ENCODE assay signal across 11 mouse cellular contexts in genomic region chr2:131143007-131143780, GRCm38 (mm10). TPM values are rescaled to one million over a fixed set of nuclear protein-coding genes. Genes with fewer than 3 reads are reported as not detected.
DNase-seq lines count a peak whose midpoint lies in the region; ATAC-seq lines count a peak whose summit lies in the region.
"Had no signal": no experiment of that assay in that cellular context is flagged by ENCODE, and none has a peak within 500 bp of the region (broad histone marks: within the 10 kb centered on the region; RNA-seq: fewer than 3 reads in every experiment).

No protein-coding gene starts in this region.

- WGBS in hindbrain, embryonic 11.5 days = 67% methylated on average over 22 of the region's 22 CpGs
- 69% methylated on average over 22 of the region's 22 CpGs for WGBS in hindbrain, embryonic 14.5 days
- 73% methylated on average over 22 of the region's 22 CpGs for WGBS in neural tube, embryonic 12.5 days
- 67% methylated on average over 22 of the region's 22 CpGs for WGBS in intestine, embryonic 16.5 days
- 68% methylated on average over 22 of the region's 22 CpGs for WGBS in stomach, embryonic 16.5 days

- H3K9me3 ChIP-seq in hindbrain, embryonic 11.5 days (ENCODE audit: control insufficient read depth, low read length) = no peaks in the 10 kb centered on the region
- H3K9me3 ChIP-seq in hindbrain, embryonic 14.5 days (ENCODE audit: control insufficient read depth, low read length) = no peaks in the 10 kb centered on the region
- no peaks in the 10 kb centered on the region for H3K9me3 ChIP-seq in neural tube, embryonic 12.5 days
- H3K9me3 ChIP-seq in intestine, embryonic 16.5 days (ENCODE audit: control insufficient read depth, low read length) = no peaks in the 10 kb centered on the region
- no peaks in the 10 kb centered on the region for H3K9me3 ChIP-seq in stomach, embryonic 16.5 days (replicated peaks; ENCODE audit: control insufficient read depth, low read length)

- ATAC-seq in hindbrain, embryonic 11.5 days (ENCODE audit: low FRiP score) = peak; percentile 10; the same call in 1 of the 2 replicates
- ATAC-seq in hindbrain, embryonic 14.5 days (ENCODE audit: low FRiP score) = no peak
- ATAC-seq in neural tube, embryonic 12.5 days (ENCODE audit: low FRiP score, low read depth) = no peak
- peak; percentile 6; the same call in 1 of the 2 replicates for ATAC-seq in intestine, embryonic 16.5 days
- no peak for ATAC-seq in stomach, embryonic 16.5 days (ENCODE audit: insufficient read depth, low FRiP score)

- H3K36me3 ChIP-seq in hindbrain, embryonic 11.5 days (ENCODE audit: control insufficient read depth, insufficient read depth, low read length) = peaks cover 10% of the 10 kb centered on the region
- peaks cover 41% of the 10 kb centered on the region for H3K36me3 ChIP-seq in hindbrain, embryonic 14.5 days (replicated peaks; ENCODE audit: control insufficient read depth, insufficient read depth)
- H3K36me3 ChIP-seq in neural tube, embryonic 12.5 days = peaks cover 47% of the 10 kb centered on the region
- peaks cover 17% of the 10 kb centered on the region; the same call in 1 of the 2 replicates for H3K36me3 ChIP-seq in intestine, embryonic 16.5 days (ENCODE audit: control insufficient read depth, insufficient read depth, low read length)
- H3K36me3 ChIP-seq in stomach, embryonic 16.5 days (ENCODE audit: control insufficient read depth, insufficient read depth, low read length) = peaks cover 19% of the 10 kb centered on the region

- no peaks in the 10 kb centered on the region for H3K27me3 ChIP-seq in hindbrain, embryonic 11.5 days (ENCODE audit: control insufficient read depth, insufficient read depth, low read length)
- no peaks in the 10 kb centered on the region for H3K27me3 ChIP-seq in hindbrain, embryonic 14.5 days (ENCODE audit: control insufficient read depth, insufficient read depth, low read length)
- H3K27me3 ChIP-seq in neural tube, embryonic 12.5 days (replicated peaks) = no peaks in the 10 kb centered on the region
- H3K27me3 ChIP-seq in intestine, embryonic 16.5 days (replicated peaks; ENCODE audit: control insufficient read depth, insufficient read depth, low read length) = no peaks in the 10 kb centered on the region
- H3K27me3 ChIP-seq in stomach, embryonic 16.5 days (ENCODE audit: control insufficient read depth, insufficient read depth, low read length) = no peaks in the 10 kb centered on the region

- H3K27ac ChIP-seq in hindbrain, embryonic 11.5 days (ENCODE audit: low read depth, low read length) = no peak overlapping the region
- no peak overlapping the region for H3K27ac ChIP-seq in hindbrain, embryonic 14.5 days
- no peak overlapping the region for H3K27ac ChIP-seq in neural tube, embryonic 12.5 days
- H3K27ac ChIP-seq in intestine, embryonic 16.5 days (ENCODE audit: low read length) = no peak overlapping the region
- H3K27ac ChIP-seq in stomach, embryonic 16.5 days (ENCODE audit: low read length) = no peak overlapping the region

- H3K9ac ChIP-seq in hindbrain, embryonic 11.5 days (ENCODE audit: low read depth, low read length) = no peak overlapping the region
- no peak overlapping the region for H3K9ac ChIP-seq in hindbrain, embryonic 14.5 days
- no peak overlapping the region for H3K9ac ChIP-seq in neural tube, embryonic 12.5 days
- peak overlapping the region; percentile 21; the same call in 1 of the 2 replicates for H3K9ac ChIP-seq in intestine, embryonic 16.5 days (ENCODE audit: low read depth, low read length)
- H3K9ac ChIP-seq in stomach, embryonic 16.5 days (ENCODE audit: low read length) = no peak overlapping the region

- DNase-seq in hindbrain, embryonic 11.5 days (ENCODE audit: low spot score) = no peak
- no peak for DNase-seq in hindbrain, embryonic 14.5 days (ENCODE audit: low spot score)
- no peak for DNase-seq in neural tube, embryonic 10.5 days (ENCODE audit: extremely low spot score, low spot score)
- no peak for DNase-seq in right cerebral cortex, adult 2 months (ENCODE audit: low spot score in 2 of 2)
- DNase-seq in urinary bladder, postnatal 25 days (ENCODE audit: low spot score) = no peak

- no peak overlapping the region for H3K4me3 ChIP-seq in hindbrain, embryonic 11.5 days (ENCODE audit: low read depth, low read length)
- H3K4me3 ChIP-seq in hindbrain, embryonic 14.5 days (replicated peaks; ENCODE audit: low read length) = no peak overlapping the region
- no peak overlapping the region for H3K4me3 ChIP-seq in neural tube, embryonic 12.5 days
- H3K4me3 ChIP-seq in intestine, embryonic 16.5 days (ENCODE audit: low read length) = 0 out of 2 replicates have a peak overlapping the region, but pooled peaks have one; percentile 6
- no peak overlapping the region for H3K4me3 ChIP-seq in stomach, embryonic 16.5 days (replicated peaks; ENCODE audit: low read length)

- no peaks in the 10 kb centered on the region; the same call in 1 of the 2 replicates for H3K4me1 ChIP-seq in hindbrain, embryonic 11.5 days (replicated peaks; ENCODE audit: control insufficient read depth, insufficient read depth, low read length)
- no peaks in the 10 kb centered on the region for H3K4me1 ChIP-seq in hindbrain, embryonic 14.5 days (replicated peaks; ENCODE audit: control insufficient read depth, insufficient read depth, low read length)
- peaks cover 4% of the 10 kb centered on the region; the same call in 1 of the 2 replicates for H3K4me1 ChIP-seq in neural tube, embryonic 12.5 days
- H3K4me1 ChIP-seq in intestine, embryonic 16.5 days (ENCODE audit: control insufficient read depth, insufficient read depth, low read length) = peaks cover 16% of the 10 kb centered on the region
- peaks cover 5% of the 10 kb centered on the region; the same call in 1 of the 2 replicates for H3K4me1 ChIP-seq in stomach, embryonic 16.5 days (ENCODE audit: control insufficient read depth, insufficient read depth, low read length)

- H3K4me2 ChIP-seq in hindbrain, embryonic 11.5 days (replicated peaks; ENCODE audit: low read depth, low read length) = no peak overlapping the region
- H3K4me2 ChIP-seq in hindbrain, embryonic 14.5 days (replicated peaks) = no peak overlapping the region
- H3K4me2 ChIP-seq in neural tube, embryonic 12.5 days (replicated peaks) = peak overlapping the region; percentile 23
- H3K4me2 ChIP-seq in intestine, embryonic 16.5 days (ENCODE audit: low read depth, low read length) = peak overlapping the region; percentile 37
- peak overlapping the region; percentile 36; the same call in 1 of the 2 replicates for H3K4me2 ChIP-seq in stomach, embryonic 16.5 days (ENCODE audit: low read depth, low read length)

RNA-seq across cellular contexts. Expression of gene Gm11037, which starts 9.9 kb away (rescaled TPM):
- not detected in 2 replicates for polyA plus RNA-seq in hindbrain, embryonic 11.5 days (2014; fragmentation: Nextera tagmentation; extraction: Ambion mirVana)
- polyA plus RNA-seq in hindbrain, embryonic 14.5 days (2014; fragmentation: Nextera tagmentation; extraction: Ambion mirVana) = not detected in 2 replicates
- not detected in 2 replicates for polyA plus RNA-seq in neural tube, embryonic 12.5 days (2016; fragmentation: Nextera tagmentation; extraction: Ambion mirVana)
- not detected in 2 replicates for polyA plus RNA-seq in intestine, embryonic 16.5 days (2015; fragmentation: Nextera tagmentation; extraction: Ambion mirVana)
- not detected in 2 replicates for polyA plus RNA-seq in stomach, embryonic 16.5 days (2015; fragmentation: Nextera tagmentation; extraction: Ambion mirVana)
- polyA plus RNA-seq: G1E; neural tube, embryonic 14.5 days; spleen, adult 2 months had no signal

RNA-seq across cellular contexts. Expression of gene Hspa12b, which starts 16.1 kb away (rescaled TPM):
- polyA plus RNA-seq in hindbrain, embryonic 11.5 days (2014; fragmentation: Nextera tagmentation; extraction: Ambion mirVana) = 4.0 and 4.6 TPM in 2 replicates
- 2.2 and 3.3 TPM in 2 replicates for polyA plus RNA-seq in hindbrain, embryonic 14.5 days (2014; fragmentation: Nextera tagmentation; extraction: Ambion mirVana)
- 6.1 and 6.9 TPM in 2 replicates for polyA plus RNA-seq in neural tube, embryonic 12.5 days (2016; fragmentation: Nextera tagmentation; extraction: Ambion mirVana)
- polyA plus RNA-seq in intestine, embryonic 16.5 days (2015; fragmentation: Nextera tagmentation; extraction: Ambion mirVana) = 8.3 and 8.4 TPM in 2 replicates
- 25.0 TPM in 2 replicates for polyA plus RNA-seq in stomach, embryonic 16.5 days (2015; fragmentation: Nextera tagmentation; extraction: Ambion mirVana)

RNA-seq across cellular contexts. Expression of gene 1700037H04Rik, which starts 16.7 kb away (rescaled TPM):
- polyA plus RNA-seq in hindbrain, embryonic 11.5 days (2014; fragmentation: Nextera tagmentation; extraction: Ambion mirVana) = 122 and 123 TPM in 2 replicates
- polyA plus RNA-seq in hindbrain, embryonic 14.5 days (2014; fragmentation: Nextera tagmentation; extraction: Ambion mirVana) = 87.3 and 88.5 TPM in 2 replicates
- polyA plus RNA-seq in neural tube, embryonic 12.5 days (2016; fragmentation: Nextera tagmentation; extraction: Ambion mirVana) = 98.8 and 104 TPM in 2 replicates
- polyA plus RNA-seq in intestine, embryonic 16.5 days (2015; fragmentation: Nextera tagmentation; extraction: Ambion mirVana) = 138 and 160 TPM in 2 replicates
- 73.0 and 78.4 TPM in 2 replicates for polyA plus RNA-seq in stomach, embryonic 16.5 days (2015; fragmentation: Nextera tagmentation; extraction: Ambion mirVana)

RNA-seq across cellular contexts. Expression of gene Cenpb, which starts 36.7 kb away (rescaled TPM):
- 8.8 and 9.0 TPM in 2 replicates for polyA plus RNA-seq in hindbrain, embryonic 11.5 days (2014; fragmentation: Nextera tagmentation; extraction: Ambion mirVana)
- 9.3 and 10.3 TPM in 2 replicates for polyA plus RNA-seq in hindbrain, embryonic 14.5 days (2014; fragmentation: Nextera tagmentation; extraction: Ambion mirVana)
- 19.3 and 21.1 TPM in 2 replicates for polyA plus RNA-seq in neural tube, embryonic 12.5 days (2016; fragmentation: Nextera tagmentation; extraction: Ambion mirVana)
- polyA plus RNA-seq in intestine, embryonic 16.5 days (2015; fragmentation: Nextera tagmentation; extraction: Ambion mirVana) = 9.5 and 9.7 TPM in 2 replicates
- 9.2 and 10.4 TPM in 2 replicates for polyA plus RNA-seq in stomach, embryonic 16.5 days (2015; fragmentation: Nextera tagmentation; extraction: Ambion mirVana)

RNA-seq across cellular contexts. Expression of gene Cdc25b, which starts 43.6 kb away (rescaled TPM):
- 102 and 106 TPM in 2 replicates for polyA plus RNA-seq in hindbrain, embryonic 11.5 days (2014; fragmentation: Nextera tagmentation; extraction: Ambion mirVana)
- 26.9 and 27.6 TPM in 2 replicates for polyA plus RNA-seq in hindbrain, embryonic 14.5 days (2014; fragmentation: Nextera tagmentation; extraction: Ambion mirVana)
- 97.0 and 99.5 TPM in 2 replicates for polyA plus RNA-seq in neural tube, embryonic 12.5 days (2016; fragmentation: Nextera tagmentation; extraction: Ambion mirVana)
- 41.2 and 46.4 TPM in 2 replicates for polyA plus RNA-seq in intestine, embryonic 16.5 days (2015; fragmentation: Nextera tagmentation; extraction: Ambion mirVana)
- polyA plus RNA-seq in stomach, embryonic 16.5 days (2015; fragmentation: Nextera tagmentation; extraction: Ambion mirVana) = 72.3 and 72.8 TPM in 2 replicates

Comparison
In these comparisons a context has a peak if more than half of its experiments do, and no peak if none do; other contexts are left out.
1. ATAC-seq: peak in hindbrain, embryonic 11.5 days (single experiment) and intestine, embryonic 16.5 days (single experiment); none in hindbrain, embryonic 14.5 days (single experiment), neural tube, embryonic 12.5 days (single experiment) and stomach, embryonic 16.5 days (single experiment).
2. H3K4me2 ChIP-seq: peak in neural tube, embryonic 12.5 days (single experiment), intestine, embryonic 16.5 days (single experiment) and stomach, embryonic 16.5 days (single experiment); none in hindbrain, embryonic 11.5 days (single experiment) and hindbrain, embryonic 14.5 days (single experiment).